Mouse (Mus musculus) liver, embryonic 13.5 days (tissue): Measurements from ENCODE around the gene Msh5. TPM values are rescaled to one million over a fixed set of nuclear protein-coding genes. Genes with fewer than 3 reads are reported as not detected.

Experiments used
- ATAC-seq: fragments of 200-750 bp; cut with Nextera tagmentation; 2 replicates; pipeline ENCODE4 v1.8.0; 2017; ENCODE audit warnings: low read depth, mild to moderate bottlenecking, moderate number of reproducible peaks, moderate library complexity
- DNase-seq: peaks from one replicate; pipeline ENCODE4 v3.0.0; 2022
- H3K27ac ChIP-seq: fragments of 300-500 bp; sonication (generic); 2 replicates; pipeline ENCODE4 v1.5.1; 2015; ENCODE audit warnings: moderate library complexity, mild to moderate bottlenecking, inconsistent platforms
- H3K27me3 ChIP-seq: fragments of 300-500 bp; sonication (generic); 2 replicates; pipeline ENCODE4 v1.6.1; 2015; ENCODE audit warnings: mild to moderate bottlenecking, inconsistent platforms
- H3K36me3 ChIP-seq: fragments of 300-500 bp; sonication (generic); 2 replicates; pipeline ENCODE4 v1.6.1; 2015; ENCODE audit warnings: mild to moderate bottlenecking, inconsistent platforms
- H3K4me1 ChIP-seq: fragments of 300-500 bp; sonication (generic); replicated peaks from 2 replicates; pipeline ENCODE4 v1.6.1; 2015; ENCODE audit warnings: inconsistent platforms
- H3K4me2 ChIP-seq: fragments of 300-500 bp; sonication (generic); 2 replicates; pipeline ENCODE4 v1.6.1; 2015; ENCODE audit warnings: inconsistent platforms, mild to moderate bottlenecking, moderate library complexity
- H3K4me3 ChIP-seq: fragments of 300-500 bp; sonication (generic); replicated peaks from 2 replicates; pipeline ENCODE4 v1.5.1; 2015; ENCODE audit warnings: mild to moderate bottlenecking, inconsistent platforms
- H3K9ac ChIP-seq: fragments of 300-500 bp; sonication (generic); 2 replicates; pipeline ENCODE4 v1.6.1; 2015; ENCODE audit warnings: mild to moderate bottlenecking, inconsistent platforms
- H3K9me3 ChIP-seq: fragments of 300-500 bp; sonication (generic); replicated peaks from 2 replicates; pipeline ENCODE4 v1.6.1; 2016; ENCODE audit warnings: inconsistent platforms
- WGBS: fragments of 180-500 bp; shearing (Covaris S2); methylation state at CpG from one replicate; pipeline ENCODE4 v1.1.7; 2015; ENCODE audit not compliant: insufficient replicate concordance; 5-methylcytosine and 5-hydroxymethylcytosine counted together
- polyA plus RNA-seq: library from polyadenylated mRNA; unstranded; fragments of >200 nt; fragmentation: Nextera tagmentation; extraction: Ambion mirVana; gene quantifications from 2 replicates; pipeline ENCODE4 v1.2.1, GENCODE M21; 2015

Gene Msh5
- polyA plus RNA-seq, 1 experiment from 2014 or later: 3.4 TPM

DNA sequence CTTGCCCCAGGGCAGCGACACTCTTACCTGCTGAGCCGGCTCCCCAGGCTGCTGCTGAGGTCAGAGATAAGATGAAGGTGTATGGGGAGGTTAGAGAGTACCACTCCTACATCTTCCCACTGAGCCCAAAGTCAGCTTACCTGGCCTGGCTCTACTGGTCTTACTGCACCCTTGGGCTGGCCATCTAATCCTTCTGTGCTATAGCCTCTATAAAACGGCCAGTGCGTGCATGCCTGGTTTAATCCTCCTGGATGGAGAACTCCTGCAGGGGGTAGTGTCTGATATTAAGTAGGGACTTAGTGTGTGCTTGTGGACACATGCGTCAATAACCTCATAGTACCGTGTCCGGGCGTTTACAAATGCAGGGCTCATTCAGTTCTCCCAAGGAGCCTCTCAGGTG is 26.0 kb downstream of the Msh5 start:
- Histone ChIP-seq H3K36me3 (peaks cover 19% of the 10 kb centered on the region), H3K4me2 (no peak overlapping the region), H3K27ac (no peak overlapping the region), H3K4me3 (no peak overlapping the region), H3K9ac (no peak overlapping the region), H3K9me3 (no peaks in the 10 kb centered on the region), H3K27me3 (no peaks in the 10 kb centered on the region), H3K4me1 (peaks cover 65% of the 10 kb centered on the region)
- 81% methylated on average over 8 of the region's 8 CpGs for WGBS
- DNase-seq (no peak), ATAC-seq (no peak)

DNA sequence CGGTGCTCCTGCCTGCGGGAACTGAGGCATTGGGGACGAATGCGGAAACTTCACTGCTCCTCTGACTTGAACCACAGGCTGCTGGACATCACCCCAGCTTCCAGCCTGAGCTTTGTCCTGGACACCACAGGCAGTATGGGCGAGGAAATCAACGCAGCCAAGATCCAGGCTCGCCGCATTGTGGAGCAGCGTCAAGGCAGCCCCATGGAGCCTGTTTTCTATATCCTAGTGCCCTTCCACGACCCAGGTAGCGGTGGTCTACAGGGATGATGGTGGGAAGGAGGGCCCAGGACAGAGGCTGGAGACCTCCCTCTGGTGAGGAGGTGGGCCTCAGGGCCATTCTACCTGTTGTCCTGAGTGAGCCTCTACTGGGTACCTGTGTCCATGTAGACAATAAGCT is 26.7 kb downstream of the Msh5 start:
- no peak overlapping the region for H3K27ac ChIP-seq
- no peak overlapping the region for H3K4me3 ChIP-seq
- no peak overlapping the region for H3K4me2 ChIP-seq
- ATAC-seq (no peak), DNase-seq (no peak)
- H3K9ac ChIP-seq: no peak overlapping the region
- no peaks in the 10 kb centered on the region for H3K27me3 ChIP-seq
- H3K36me3 ChIP-seq: peaks cover 26% of the 10 kb centered on the region
- no peaks in the 10 kb centered on the region for H3K9me3 ChIP-seq
- WGBS: 79% methylated on average over 11 of the region's 11 CpGs
- peaks cover 60% of the 10 kb centered on the region for H3K4me1 ChIP-seq

DNA sequence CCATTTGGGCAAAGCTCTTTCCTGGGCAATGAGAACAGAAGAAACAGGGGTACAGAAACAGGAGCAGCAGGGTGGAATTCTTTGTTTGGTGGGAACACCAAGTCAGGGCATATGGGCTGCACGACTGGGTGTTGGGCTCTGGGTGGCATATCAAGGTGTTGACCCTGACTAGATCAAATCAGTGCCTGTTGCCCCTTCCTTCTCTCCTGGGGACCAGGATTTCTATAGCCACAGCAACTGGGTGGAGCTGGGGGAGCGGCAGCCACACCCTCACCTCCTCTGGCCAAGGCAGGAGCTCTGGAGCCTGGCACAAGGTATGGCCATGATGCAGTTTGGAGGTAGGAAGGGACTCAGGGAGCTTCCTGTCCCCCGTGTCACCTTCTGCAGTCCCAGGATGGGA is 28.4 kb downstream of the Msh5 start:
- no peak overlapping the region for H3K4me3 ChIP-seq
- no peak overlapping the region for H3K27ac ChIP-seq
- peaks cover 43% of the 10 kb centered on the region for H3K36me3 ChIP-seq
- 61% methylated on average over 3 of the region's 3 CpGs for WGBS
- H3K27me3 ChIP-seq: no peaks in the 10 kb centered on the region
- DNase-seq (no peak), ATAC-seq (no peak)
- no peak overlapping the region for H3K9ac ChIP-seq
- H3K9me3 ChIP-seq: no peaks in the 10 kb centered on the region
- peaks cover 46% of the 10 kb centered on the region for H3K4me1 ChIP-seq
- H3K4me2 ChIP-seq: no peak overlapping the region

- Histone ChIP-seq H3K36me3 (peaks cover 48% of the 10 kb centered on the region), H3K4me3 (no peak overlapping the region)
- DNase-seq: no peak
Observed at GRCm38 (mm10) chr17:35017706-35018030, 28.9 kb downstream of the Msh5 start.

DNA sequence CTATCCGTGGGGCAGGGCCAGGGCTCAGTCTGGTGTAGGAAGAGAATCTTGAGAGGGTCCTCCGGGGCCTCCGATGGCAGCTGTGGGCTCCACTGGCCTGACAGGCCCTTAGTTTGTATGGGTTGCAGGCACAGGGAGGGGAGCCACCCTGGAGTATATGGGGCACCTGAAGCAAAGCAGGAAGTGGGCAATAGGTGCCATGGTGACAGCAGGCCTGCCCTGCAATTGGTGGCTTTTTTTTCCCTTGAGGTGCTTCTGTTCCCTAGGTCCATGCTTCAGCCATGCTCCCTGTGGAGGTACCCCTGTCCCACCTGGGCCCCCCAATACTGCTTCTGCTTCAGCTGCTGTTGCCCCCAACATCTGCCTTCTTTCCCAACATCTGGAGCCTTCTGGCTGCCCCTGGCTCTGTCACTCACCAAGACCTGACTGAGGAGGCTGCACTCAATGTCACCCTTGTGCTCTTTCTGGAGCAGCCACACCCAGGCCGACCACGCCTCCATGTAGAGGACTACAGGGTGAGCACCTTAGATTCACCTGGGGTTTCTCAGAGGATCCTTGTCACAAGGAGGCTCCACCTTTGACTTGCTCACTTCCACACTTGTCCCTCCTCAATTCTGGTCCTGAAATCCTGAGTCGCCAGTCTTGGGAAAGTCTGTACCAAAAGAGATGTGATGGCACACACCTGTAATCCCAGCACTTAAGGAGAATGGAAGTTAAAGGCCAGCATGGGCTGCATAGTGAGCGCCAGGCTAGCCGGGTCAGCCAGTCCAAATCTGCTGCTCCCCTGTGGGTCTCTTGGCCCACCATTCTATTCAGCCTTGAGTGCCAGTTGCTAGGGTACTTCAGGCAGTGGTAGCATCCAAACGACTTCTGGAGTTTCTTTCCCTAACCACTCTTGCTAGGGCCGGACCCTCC is 29.5 kb downstream of the Msh5 start:
- H3K4me1 ChIP-seq: peaks cover 35% of the 10 kb centered on the region
- no peaks in the 10 kb centered on the region for H3K9me3 ChIP-seq
- ATAC-seq (0 out of 2 replicates have a peak, but pooled peaks have one; percentile 10), DNase-seq (no peak)
- peak overlapping the region; percentile 47; the same call in 1 of the 2 replicates for H3K27ac ChIP-seq
- H3K9ac ChIP-seq: no peak overlapping the region
- H3K4me2 ChIP-seq: no peak overlapping the region
- 72% methylated on average over 10 of the region's 10 CpGs for WGBS
- no peaks in the 10 kb centered on the region for H3K27me3 ChIP-seq
- H3K36me3 ChIP-seq: peaks cover 54% of the 10 kb centered on the region
- H3K4me3 ChIP-seq: no peak overlapping the region

More at GRCm38 (mm10) chr17:35017706-35018030, 28.9 kb downstream of the Msh5 start:
- no peaks in the 10 kb centered on the region for H3K9me3 ChIP-seq
- peaks cover 41% of the 10 kb centered on the region for H3K4me1 ChIP-seq
- WGBS: 72% methylated on average over 14 of the region's 14 CpGs
- no peak overlapping the region for H3K4me2 ChIP-seq
- no peak overlapping the region for H3K9ac ChIP-seq
- no peaks in the 10 kb centered on the region for H3K27me3 ChIP-seq
- no peak overlapping the region for H3K27ac ChIP-seq
- ATAC-seq: no peak

DNA sequence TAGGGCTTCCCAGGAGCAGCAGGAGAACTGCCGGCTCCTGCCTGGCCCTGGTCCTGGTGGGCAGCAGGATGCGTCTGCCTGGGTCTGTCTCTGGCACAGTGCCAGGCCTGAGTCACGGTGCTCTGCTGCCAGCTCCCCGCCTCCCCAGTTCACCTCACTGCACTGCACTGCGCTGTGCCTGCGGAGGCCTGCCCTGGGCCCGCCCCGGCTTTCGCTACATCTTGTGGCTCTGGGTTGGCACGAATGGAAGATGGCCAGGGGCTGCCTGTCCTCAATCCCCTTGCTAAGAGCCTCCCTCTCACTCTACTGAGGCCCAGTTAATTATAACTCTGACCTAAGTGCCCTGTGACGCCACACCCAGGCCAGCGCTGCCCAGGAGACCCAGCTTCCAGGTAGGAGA is 30.2 kb downstream of the Msh5 start, which contains the start of gene Vwa7:
Gene Vwa7, plus strand, starts transcription at position 204 of the 400 bp plus-strand sequence.
- WGBS: 80% methylated on average over 12 of the region's 12 CpGs
- no peak for DNase-seq

DNA sequence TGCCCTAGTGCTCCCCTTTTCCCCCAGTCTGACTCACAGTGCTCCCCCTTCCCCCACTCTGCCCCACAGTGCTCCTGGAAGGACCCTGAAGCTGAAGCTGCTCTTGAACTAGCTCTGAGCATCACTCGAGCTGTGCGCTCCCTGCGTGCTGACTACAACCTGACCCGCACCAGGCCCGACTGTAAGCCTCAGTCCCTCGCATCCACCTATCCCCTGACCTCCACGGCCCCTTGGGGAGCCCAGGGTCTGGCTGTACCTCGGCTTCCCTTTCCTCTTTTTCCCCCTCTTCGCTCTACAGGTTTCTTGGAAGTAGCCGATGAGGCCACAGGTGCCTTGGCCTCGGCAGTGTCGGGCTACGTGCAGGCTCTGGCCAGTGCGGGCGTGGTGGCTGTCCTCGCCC is 31.2 kb downstream of the Msh5 start:
- no peak overlapping the region for H3K9ac ChIP-seq
- 89% methylated on average over 16 of the region's 16 CpGs for WGBS
- no peak overlapping the region for H3K4me2 ChIP-seq
- no peak for DNase-seq
- no peak overlapping the region for H3K27ac ChIP-seq
- ATAC-seq: no peak
- H3K4me3 ChIP-seq: no peak overlapping the region
- H3K4me1 ChIP-seq: peaks cover 20% of the 10 kb centered on the region
- H3K27me3 ChIP-seq: no peaks in the 10 kb centered on the region
- H3K36me3 ChIP-seq: peaks cover 72% of the 10 kb centered on the region
- H3K9me3 ChIP-seq: no peaks in the 10 kb centered on the region

More for the DNA sequence above, 30.2 kb downstream of the Msh5 start, which contains the start of gene Vwa7:
- Histone ChIP-seq H3K4me1 (peaks cover 28% of the 10 kb centered on the region), H3K36me3 (peaks cover 61% of the 10 kb centered on the region), H3K27ac (peak within 1 kb of the TSS; percentile 47), H3K9me3 (no peaks in the 10 kb centered on the region), H3K9ac (no peak within 1 kb of the TSS), H3K27me3 (no peaks in the 10 kb centered on the region), H3K4me3 (no peak within 1 kb of the TSS), H3K4me2 (no peak within 1 kb of the TSS)
- ATAC-seq: no peak

GRCm38 (mm10) chr17:35013221-35013620 is 33.3 kb downstream of the Msh5 start:
- Histone ChIP-seq H3K27me3 (no peaks in the 10 kb centered on the region), H3K9me3 (no peaks in the 10 kb centered on the region), H3K4me3 (no peak overlapping the region), H3K4me2 (no peak overlapping the region), H3K27ac (no peak overlapping the region), H3K4me1 (peaks cover 20% of the 10 kb centered on the region), H3K36me3 (peaks cover 92% of the 10 kb centered on the region), H3K9ac (no peak overlapping the region)
- 75% methylated on average over 6 of the region's 6 CpGs for WGBS
- DNase-seq (no peak), ATAC-seq (no peak)

GRCm38 (mm10) chr17:35012430-35012829 is 34.1 kb downstream of the Msh5 start:
- Histone ChIP-seq H3K9ac (no peak overlapping the region), H3K36me3 (peaks cover 100% of the 10 kb centered on the region), H3K4me3 (no peak overlapping the region), H3K9me3 (no peaks in the 10 kb centered on the region), H3K4me2 (no peak overlapping the region), H3K27ac (no peak overlapping the region), H3K27me3 (no peaks in the 10 kb centered on the region), H3K4me1 (peaks cover 20% of the 10 kb centered on the region)
- ATAC-seq: no peak
- no peak for DNase-seq
- WGBS: 85% methylated on average over 13 of the region's 13 CpGs

DNA sequence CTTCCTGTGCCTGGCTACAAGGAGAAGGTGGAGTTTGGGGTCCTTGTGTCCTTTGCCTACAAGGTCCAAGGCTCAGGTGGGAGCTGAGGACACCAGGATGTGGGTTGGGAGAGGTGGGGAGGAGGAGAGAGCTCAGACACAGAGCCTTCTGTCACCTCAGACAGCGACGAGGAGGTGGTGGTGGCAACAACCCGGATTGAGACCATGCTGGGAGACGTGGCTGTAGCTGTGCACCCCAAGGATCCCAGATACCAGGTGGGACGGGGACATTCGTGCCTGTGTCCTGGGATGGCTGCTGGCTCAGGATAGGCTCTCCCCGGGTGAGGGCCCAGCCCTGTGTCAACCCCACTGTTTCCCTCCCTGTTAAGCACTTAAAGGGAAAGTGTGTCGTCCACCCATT is 35.1 kb downstream of the Msh5 start:
- Histone ChIP-seq H3K36me3 (peaks cover 100% of the 10 kb centered on the region), H3K9me3 (no peaks in the 10 kb centered on the region), H3K4me1 (peaks cover 14% of the 10 kb centered on the region), H3K27ac (no peak overlapping the region), H3K4me2 (no peak overlapping the region), H3K9ac (no peak overlapping the region), H3K27me3 (no peaks in the 10 kb centered on the region), H3K4me3 (no peak overlapping the region)
- ATAC-seq (no peak), DNase-seq (no peak)
- 95% methylated on average over 8 of the region's 8 CpGs for WGBS

DNA sequence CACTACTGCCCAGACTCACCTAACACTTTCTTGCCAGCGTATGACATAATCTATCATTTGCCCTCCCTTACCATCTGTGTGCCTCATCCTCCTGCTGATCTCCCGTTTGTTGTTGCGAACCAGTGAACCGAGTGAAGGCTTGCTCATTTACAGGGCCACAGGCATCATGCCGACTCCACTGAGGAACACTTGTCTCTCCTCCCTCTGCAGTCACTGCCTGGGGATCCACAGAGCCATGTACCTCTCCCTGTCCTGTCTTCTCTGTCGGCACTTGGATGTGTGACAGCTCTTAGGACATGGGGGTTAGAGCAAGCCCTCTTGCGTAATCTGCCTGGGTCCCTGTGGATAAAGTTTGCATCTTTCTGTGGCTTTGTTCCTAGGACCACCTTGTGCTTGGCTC is 37.0 kb downstream of the Msh5 start:
- H3K36me3 ChIP-seq: peaks cover 99% of the 10 kb centered on the region
- H3K4me1 ChIP-seq: peaks cover 8% of the 10 kb centered on the region
- H3K27me3 ChIP-seq: no peaks in the 10 kb centered on the region
- no peaks in the 10 kb centered on the region for H3K9me3 ChIP-seq
- H3K9ac ChIP-seq: no peak overlapping the region
- ATAC-seq: no peak
- WGBS: 86% methylated on average over 7 of the region's 7 CpGs
- DNase-seq: no peak
- H3K27ac ChIP-seq: no peak overlapping the region
- H3K4me3 ChIP-seq: no peak overlapping the region
- no peak overlapping the region for H3K4me2 ChIP-seq
